Mouse (Mus musculus): ENCODE results near the gene Trip10.

Gene Trip10

DNA sequence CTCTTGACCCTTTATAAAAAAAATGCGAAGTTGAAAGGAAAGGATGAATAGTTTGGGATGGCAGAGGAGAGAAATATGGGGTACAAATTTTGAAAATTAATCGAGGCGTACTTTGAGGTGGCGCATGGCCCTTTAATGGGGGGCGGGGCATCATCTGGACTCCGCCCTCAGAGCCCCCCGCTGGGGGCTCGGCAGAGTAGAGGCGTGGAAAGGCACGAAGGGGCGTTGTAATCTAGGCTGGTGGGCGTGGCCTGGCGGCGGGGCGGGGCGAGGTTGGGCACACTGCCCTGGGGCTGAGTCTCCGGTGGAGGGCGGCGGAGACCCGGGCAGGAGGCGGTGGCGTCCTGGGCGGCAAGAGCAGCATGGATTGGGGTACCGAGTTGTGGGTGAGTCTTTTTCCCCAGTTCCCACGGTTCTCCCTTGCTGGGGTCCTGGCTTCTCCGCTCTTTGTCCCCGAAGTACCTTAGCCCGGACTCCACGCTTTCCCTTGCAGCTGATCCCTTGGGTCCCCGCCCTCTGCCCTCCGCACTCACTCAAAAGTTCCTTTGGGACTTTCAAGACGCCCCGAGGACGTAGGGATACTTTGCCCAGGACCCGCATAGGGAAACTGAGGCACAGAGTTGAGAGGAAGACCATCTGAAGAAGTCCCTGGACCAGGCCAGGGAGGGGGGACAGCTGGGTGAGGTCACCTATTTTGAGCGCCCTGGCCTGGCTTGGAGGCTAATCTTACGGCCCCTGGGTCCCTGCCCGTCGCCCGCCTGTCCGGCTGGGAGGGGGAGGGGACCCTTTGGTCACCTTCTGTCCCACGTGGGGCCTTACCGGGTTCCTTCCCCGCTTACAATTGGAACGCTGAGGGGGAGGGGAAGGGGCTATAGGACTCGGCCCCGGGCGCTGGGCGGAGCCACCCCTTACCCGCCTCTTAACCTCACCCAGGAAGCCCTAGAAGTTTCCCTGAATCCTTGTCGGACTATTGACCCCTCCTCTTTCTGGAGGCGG lies at the start of gene Trip10:
Gene Trip10 (plus strand): TSS at position 270 of the 996 bp plus-strand sequence.
- DNase-seq: peak; percentile 97 to 99

- no peak for DNase-seq
These were observed 47.2 kb upstream of the Trip10 start for GRCm38 (mm10) chr17:57201841-57202724.

GRCm38 (mm10) chr17:57207938-57208337 lies 41.3 kb upstream of the Trip10 start:
- DNase-seq: peak; percentile 68 to 72

DNA sequence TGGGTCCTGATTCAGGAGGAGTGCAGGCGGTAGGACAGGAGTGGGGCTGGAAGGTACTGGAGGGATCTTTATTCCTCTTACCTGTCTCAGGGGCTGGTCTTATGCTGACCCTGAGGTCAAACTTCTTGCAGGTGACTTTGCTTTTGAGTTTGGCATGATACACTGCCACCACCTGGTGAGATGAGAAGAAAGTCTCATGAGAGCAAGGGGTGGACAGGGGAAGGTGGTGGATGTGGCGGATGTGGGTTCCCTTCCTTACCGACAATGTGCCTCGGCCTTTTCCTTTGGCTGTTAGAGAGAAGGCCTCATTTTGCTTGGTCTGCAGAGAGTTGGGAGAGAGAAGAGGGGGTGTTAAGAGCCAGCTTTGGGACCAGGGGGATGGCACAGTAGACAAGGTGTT lies 39.9 kb upstream of the Trip10 start:
- peak in 1 of 2 experiments; percentile 30 for DNase-seq

DNA sequence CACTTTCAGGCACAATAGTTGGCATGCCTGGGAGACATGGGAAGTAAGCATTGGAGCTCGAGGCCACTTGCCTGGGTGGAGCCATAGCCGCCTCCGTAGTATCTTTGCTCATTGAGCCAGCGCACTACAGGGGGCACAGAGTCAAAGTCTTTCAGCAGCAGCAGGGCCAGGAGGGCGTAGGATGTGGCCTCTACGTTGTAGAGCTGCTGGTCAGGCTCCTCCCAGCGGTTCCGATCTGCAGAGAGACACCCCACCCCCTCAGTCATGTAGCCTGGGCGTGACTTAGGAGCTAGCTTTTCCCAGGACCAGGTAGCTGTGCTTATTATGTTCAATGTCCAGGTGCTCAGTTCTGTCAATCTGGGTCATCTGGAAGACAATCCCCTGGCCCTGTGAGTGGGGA lies 37.8 kb upstream of the Trip10 start:
- DNase-seq: no peak

- DNase-seq: peak in 1 of 2 experiments; percentile 58
These were observed 34.4 kb upstream of the Trip10 start for GRCm38 (mm10) chr17:57214676-57215387.

DNA sequence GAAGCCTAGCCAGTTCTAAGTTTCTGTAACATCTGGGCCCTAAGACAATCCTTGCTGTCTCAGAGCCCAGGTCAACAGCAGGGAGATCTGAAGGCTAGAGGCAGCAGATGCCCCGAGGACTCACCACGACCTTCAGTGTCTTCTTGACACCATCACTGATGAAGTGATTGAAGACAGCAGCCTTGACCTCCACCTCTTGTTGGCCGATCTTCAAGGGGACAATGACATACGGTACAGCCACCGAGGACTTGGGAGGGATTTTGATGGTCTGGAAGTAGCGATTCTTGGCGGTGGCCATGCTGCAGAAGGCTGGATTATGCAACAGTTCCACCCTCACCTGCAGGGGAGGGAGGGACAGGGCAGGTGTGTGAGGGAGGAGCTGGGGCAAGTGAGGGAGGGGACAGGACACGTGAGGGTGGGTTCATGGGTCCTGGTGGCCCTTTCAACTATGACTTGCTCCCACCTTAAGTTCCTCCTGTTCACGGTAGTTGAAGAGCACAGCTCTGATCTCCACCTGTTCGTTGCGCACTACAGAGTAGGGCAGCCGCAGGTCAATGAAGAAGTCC lies 30.8 kb upstream of the Trip10 start:
- DNase-seq: peak in 1 of 2 experiments; percentile 26

DNA sequence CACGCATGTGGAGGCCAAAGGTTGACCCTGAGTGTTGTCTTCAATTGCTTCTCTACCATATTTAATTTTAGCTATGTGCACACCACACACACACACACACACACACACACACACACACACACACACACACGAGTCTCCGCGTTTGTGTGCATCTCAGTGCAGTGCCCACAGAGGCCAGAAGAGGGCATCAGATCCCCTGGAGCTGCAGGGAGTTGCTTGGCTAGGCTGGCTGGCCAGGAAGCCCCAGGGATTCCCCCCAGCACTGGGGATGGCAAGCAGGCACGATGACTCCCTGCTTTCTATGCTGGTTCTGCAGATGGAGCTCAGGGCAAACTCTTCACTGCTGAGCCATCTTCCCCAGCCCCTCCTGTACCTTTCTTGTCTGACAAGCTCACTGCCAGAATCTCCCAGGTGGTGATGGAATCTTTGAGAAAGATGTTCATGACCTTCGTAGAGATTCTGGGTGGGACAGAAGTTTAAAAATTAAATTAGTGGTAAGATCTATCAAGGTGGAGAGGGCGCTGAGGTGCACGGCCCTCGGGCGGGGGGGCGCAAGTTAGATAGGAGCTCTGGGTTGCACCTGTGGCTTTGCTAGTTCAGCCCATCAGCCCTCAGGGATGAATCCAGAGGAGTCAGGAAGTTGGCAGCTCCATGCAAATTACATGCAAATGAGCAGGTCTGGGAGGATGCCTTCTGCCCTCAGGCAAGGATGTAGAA lies 29.9 kb upstream of the Trip10 start:
- DNase-seq: peak; percentile 81 to 86

GRCm38 (mm10) chr17:57219884-57220207 lies 29.4 kb upstream of the Trip10 start:
- DNase-seq: peak; percentile 59 to 72

DNA sequence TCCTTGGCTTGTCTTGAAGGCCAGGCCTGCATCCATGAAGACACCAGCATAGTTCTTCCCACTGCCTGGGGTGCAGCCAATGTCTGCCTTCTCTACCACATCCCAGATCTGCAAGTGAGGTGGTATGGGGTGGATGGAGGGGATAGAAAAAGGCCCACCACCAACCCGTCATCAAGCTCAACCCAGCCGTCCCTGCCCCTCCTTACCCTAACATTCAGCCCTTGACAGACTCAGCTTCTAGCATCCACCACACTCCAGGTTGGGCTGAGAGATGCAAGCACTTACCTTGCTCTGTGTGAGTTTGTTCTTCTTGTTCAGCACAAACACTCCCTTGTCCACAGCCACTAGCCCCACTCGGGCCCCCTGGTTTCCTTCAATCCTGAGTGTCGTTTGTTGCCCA lies 27.3 kb upstream of the Trip10 start:
- DNase-seq: peak in 1 of 2 experiments; percentile 14

- DNase-seq: no peak
These were observed 25.9 kb upstream of the Trip10 start for GRCm38 (mm10) chr17:57223313-57223712.

GRCm38 (mm10) chr17:57227468-57227867 lies 21.8 kb upstream of the Trip10 start:
- DNase-seq: peak in 1 of 2 experiments; percentile 14

GRCm38 (mm10) chr17:57228014-57228413 lies 21.2 kb upstream of the Trip10 start, which contains the start of gene C3:
C3 (minus strand) TSS chr17:57228136.
- DNase-seq: peak; percentile 45 to 75

DNA sequence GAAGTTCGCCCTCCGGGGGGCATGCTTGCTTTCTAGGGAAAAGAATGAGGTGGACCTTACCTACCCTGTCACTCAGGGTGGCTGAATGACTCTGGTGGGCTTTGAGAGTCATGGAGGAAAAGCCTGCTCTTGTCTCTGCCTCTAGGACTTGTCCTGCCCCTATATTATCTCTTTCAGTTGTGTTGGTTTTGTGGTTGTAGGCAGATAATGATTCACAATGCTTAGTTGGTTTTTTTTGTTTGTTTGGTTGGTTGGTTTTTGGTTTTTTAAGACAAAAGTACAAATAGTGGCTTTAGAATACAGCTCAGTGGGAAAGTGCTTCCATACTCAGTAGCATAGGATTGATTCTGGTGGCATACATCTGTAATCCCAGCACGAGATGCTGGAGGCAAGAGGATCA lies 20.4 kb upstream of the Trip10 start:
- no peak for DNase-seq

GRCm38 (mm10) chr17:57229851-57230727 lies 19.2 kb upstream of the Trip10 start:
- DNase-seq: peak in 1 of 2 experiments; percentile 61

GRCm38 (mm10) chr17:57230728-57231125 lies 18.5 kb upstream of the Trip10 start:
- peak; percentile 65 to 78 for DNase-seq

GRCm38 (mm10) chr17:57231321-57231771 lies 17.9 kb upstream of the Trip10 start:
- DNase-seq: peak in 1 of 2 experiments; percentile 65

GRCm38 (mm10) chr17:57232200-57232599 lies 17.1 kb upstream of the Trip10 start:
- peak in 1 of 2 experiments; percentile 19 for DNase-seq

DNA sequence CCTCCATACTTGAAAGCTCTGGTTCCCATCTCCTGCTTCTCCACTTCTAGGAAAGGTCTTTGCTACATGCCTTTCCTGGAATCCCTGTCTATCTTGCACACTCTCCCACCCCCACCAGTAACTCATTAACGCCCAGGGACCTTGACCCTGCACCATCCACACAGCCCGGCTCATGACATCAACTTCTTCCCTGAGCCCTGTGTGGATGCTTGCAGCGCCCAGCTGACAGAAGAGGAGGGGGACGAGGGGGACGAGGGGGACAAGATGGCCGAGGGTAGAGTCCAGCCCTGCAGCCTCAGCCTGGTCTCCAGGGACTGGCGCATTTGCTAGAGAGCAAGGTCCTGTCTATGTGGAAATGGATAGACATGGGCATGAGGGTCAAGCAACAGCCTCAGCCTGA lies 16.2 kb upstream of the Trip10 start:
- DNase-seq: peak; percentile 84 to 95

- peak; percentile 59 to 84 for DNase-seq
These were observed 14.9 kb upstream of the Trip10 start for GRCm38 (mm10) chr17:57234254-57234928.

Data from kidney, postnatal 25 days (tissue).